Mouse (Mus musculus) bone marrow, adult 2 months (tissue): Measurements from ENCODE around the gene Pik3r5.

Experiments used
- CTCF ChIP-seq: fragments of 200-500 bp; IDR thresholded peaks from 2 replicates; pipeline ENCODE4 v1.5.1; 2011; ENCODE audit warnings: low read length, control low read depth; ENCODE audit not compliant: control insufficient read depth, insufficient read depth
- POLR2A ChIP-seq: fragments of 200-500 bp; IDR thresholded peaks from 2 replicates; pipeline ENCODE4 v1.6.1; 2011; ENCODE audit warnings: low read depth, mild to moderate bottlenecking, control low read depth, low read length, borderline replicate concordance; ENCODE audit not compliant: control insufficient read depth

DNA sequence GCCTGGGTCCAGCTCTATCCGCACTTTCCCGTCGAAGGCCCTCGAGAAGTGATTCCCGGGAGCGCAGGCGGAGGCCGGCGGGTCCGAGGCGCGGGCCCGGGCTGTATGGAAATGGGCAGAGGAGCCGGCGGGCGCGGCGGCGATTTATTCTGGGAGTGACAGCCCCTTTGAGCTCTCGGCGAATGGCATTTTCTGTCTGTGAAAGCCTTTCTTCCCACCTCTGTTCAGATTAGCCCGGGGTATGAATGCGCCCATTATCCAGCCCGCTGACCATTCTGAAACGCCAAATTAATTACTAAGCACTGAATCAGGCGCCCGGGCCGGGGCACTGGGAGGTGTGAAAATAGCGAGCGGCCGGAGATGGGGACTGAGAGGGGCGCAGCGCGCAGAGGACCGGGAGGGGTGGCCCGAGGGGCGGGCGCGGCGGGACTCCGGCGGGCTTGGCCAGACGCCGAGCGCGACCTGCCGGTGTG lies 32.3 kb upstream of the Pik3r5 start:
- no peak for TF ChIP-seq CTCF
- TF ChIP-seq POLR2A = no peak
